Mouse (Mus musculus) small intestine, adult 2 months (tissue): ENCODE results near the gene Uvrag. TPM values are rescaled to one million over a fixed set of nuclear protein-coding genes. Genes with fewer than 3 reads are reported as not detected.

Experiments used
- H3K27ac ChIP-seq: fragments of 200-500 bp; 2 replicates; pipeline ENCODE4 v1.5.1; 2012; ENCODE audit warnings: low read depth, low read length, control low read depth, inconsistent platforms; ENCODE audit not compliant: insufficient read depth
- H3K27me3 ChIP-seq: fragments of 200-500 bp; 2 replicates; pipeline ENCODE4 v1.6.1; 2012; ENCODE audit warnings: mild to moderate bottlenecking, moderate library complexity, low read length, inconsistent platforms; ENCODE audit not compliant: control insufficient read depth, insufficient read depth
- H3K36me3 ChIP-seq: fragments of 200-500 bp; 2 replicates; pipeline ENCODE4 v1.6.1; 2012; ENCODE audit warnings: mild to moderate bottlenecking, low read length, control low read depth, inconsistent platforms; ENCODE audit not compliant: control insufficient read depth, insufficient read depth
- H3K4me1 ChIP-seq: fragments of 200-500 bp; 2 replicates; pipeline ENCODE4 v1.6.1; 2012; ENCODE audit warnings: low read length, inconsistent platforms, mixed read lengths; ENCODE audit not compliant: control insufficient read depth, insufficient read depth, insufficient read length
- H3K4me3 ChIP-seq: fragments of 200-500 bp; 2 replicates; pipeline ENCODE4 v1.5.1; 2012; ENCODE audit warnings: low read depth, mild to moderate bottlenecking, control low read depth, inconsistent platforms, low read length, moderate library complexity
- CTCF ChIP-seq: fragments of 200-500 bp; IDR thresholded peaks from 2 replicates; pipeline ENCODE4 v1.5.1; 2012; ENCODE audit warnings: low read depth, mild to moderate bottlenecking, control low read depth, inconsistent platforms, low read length, moderate library complexity, mixed read lengths; ENCODE audit not compliant: insufficient replicate concordance, insufficient read length; ENCODE audit errors: extremely low read depth
- POLR2A ChIP-seq: fragments of 200-500 bp; IDR thresholded peaks from 2 replicates; pipeline ENCODE4 v1.6.1; 2012; ENCODE audit warnings: low read depth, mild to moderate bottlenecking, control low read depth, inconsistent platforms, low read length, moderate library complexity
- WGBS: fragments of 180-500 bp; shearing (Covaris S2); methylation state at CpG from one replicate; pipeline ENCODE4 v1.1.7; 2018; 5-methylcytosine and 5-hydroxymethylcytosine counted together
- polyA plus RNA-seq: library from polyadenylated mRNA; depleted of rRNA; stranded (reverse); fragments of >200 nt; gene quantifications from 2 replicates; pipeline ENCODE4 v1.2.3, GENCODE M21; 2012

Uvrag gene
- polyA plus RNA-seq, 1 experiment, result 28.2 TPM

DNA sequence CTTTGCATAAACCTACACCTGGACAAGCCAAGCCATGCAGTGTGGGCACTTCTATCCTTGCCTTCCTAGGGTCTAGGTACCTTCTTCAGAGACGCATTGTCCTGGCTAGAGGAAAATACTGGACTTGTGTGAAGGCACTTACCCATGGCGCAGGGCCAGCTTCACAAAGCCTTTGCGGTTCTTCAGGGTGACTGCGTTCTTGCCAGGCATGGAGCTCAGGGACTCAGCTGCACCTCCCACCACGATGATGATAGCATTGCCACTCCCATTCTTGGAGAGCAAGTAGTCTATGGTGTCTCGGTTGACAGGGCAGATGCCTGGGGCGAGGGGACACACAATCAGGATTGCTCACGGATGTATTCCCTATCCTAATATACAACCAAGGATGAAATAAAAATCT lies 17.1 kb upstream of the Uvrag start:
- Histone ChIP-seq H3K4me1 (peaks cover 59% of the 10 kb centered on the region), H3K4me3 (no peak overlapping the region), H3K27me3 (no peaks in the 10 kb centered on the region), H3K36me3 (peaks cover 39% of the 10 kb centered on the region), H3K27ac (peak overlapping the region; percentile 38; the same call in 1 of the 2 replicates)
- 43% methylated on average over 8 of the region's 8 CpGs for WGBS
- TF ChIP-seq POLR2A (no peak), CTCF (no peak)

DNA sequence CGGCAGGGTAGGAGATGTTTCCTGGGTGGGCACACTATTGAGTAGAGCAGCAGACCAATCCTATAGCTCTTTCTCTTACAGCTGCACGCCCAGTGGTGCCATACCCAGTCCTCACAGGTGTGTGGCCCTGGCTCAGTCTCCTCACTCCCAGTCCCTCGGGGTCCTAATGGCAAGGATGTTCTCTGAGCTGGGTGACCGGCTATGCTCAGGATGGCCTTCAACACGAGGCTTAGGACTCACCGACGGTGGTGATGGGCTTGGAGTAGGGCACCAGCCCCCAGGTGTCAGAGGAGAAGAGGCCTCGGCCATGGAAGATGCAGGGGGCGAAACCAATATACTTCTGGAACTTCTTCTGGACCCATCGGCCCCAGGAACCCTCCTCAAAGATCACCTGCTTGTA lies 15.8 kb upstream of the Uvrag start:
- Histone ChIP-seq H3K4me1 (peaks cover 48% of the 10 kb centered on the region), H3K27me3 (no peaks in the 10 kb centered on the region), H3K36me3 (peaks cover 38% of the 10 kb centered on the region), H3K4me3 (no peak overlapping the region), H3K27ac (no peak overlapping the region)
- TF ChIP-seq CTCF, result no peak
- TF ChIP-seq POLR2A, result no peak
- 86% methylated on average over 10 of the region's 10 CpGs for WGBS

GRCm38 (mm10) chr7:99155311-99156289 lies 14.7 kb upstream of the Uvrag start:
- Histone ChIP-seq H3K4me3 (no peak overlapping the region), H3K36me3 (peaks cover 38% of the 10 kb centered on the region)

GRCm38 (mm10) chr7:99154648-99155151 lies 13.8 kb upstream of the Uvrag start:
- peaks cover 38% of the 10 kb centered on the region for H3K36me3 ChIP-seq
- no peak overlapping the region for H3K4me3 ChIP-seq
- H3K27me3 ChIP-seq, result no peaks in the 10 kb centered on the region
- TF ChIP-seq CTCF (no peak), POLR2A (no peak)
- WGBS, result 53% methylated on average over 8 of the region's 8 CpGs
- no peak overlapping the region for H3K27ac ChIP-seq
- H3K4me1 ChIP-seq, result peaks cover 35% of the 10 kb centered on the region

More at GRCm38 (mm10) chr7:99155311-99156289, 14.7 kb upstream of the Uvrag start:
- H3K4me1 ChIP-seq, result peaks cover 37% of the 10 kb centered on the region
- TF ChIP-seq POLR2A, result no peak
- no peak for TF ChIP-seq CTCF
- no peaks in the 10 kb centered on the region for H3K27me3 ChIP-seq
- WGBS, result 21% methylated on average over 17 of the region's 17 CpGs
- peak overlapping the region; percentile 21; the same call in 1 of the 2 replicates for H3K27ac ChIP-seq

DNA sequence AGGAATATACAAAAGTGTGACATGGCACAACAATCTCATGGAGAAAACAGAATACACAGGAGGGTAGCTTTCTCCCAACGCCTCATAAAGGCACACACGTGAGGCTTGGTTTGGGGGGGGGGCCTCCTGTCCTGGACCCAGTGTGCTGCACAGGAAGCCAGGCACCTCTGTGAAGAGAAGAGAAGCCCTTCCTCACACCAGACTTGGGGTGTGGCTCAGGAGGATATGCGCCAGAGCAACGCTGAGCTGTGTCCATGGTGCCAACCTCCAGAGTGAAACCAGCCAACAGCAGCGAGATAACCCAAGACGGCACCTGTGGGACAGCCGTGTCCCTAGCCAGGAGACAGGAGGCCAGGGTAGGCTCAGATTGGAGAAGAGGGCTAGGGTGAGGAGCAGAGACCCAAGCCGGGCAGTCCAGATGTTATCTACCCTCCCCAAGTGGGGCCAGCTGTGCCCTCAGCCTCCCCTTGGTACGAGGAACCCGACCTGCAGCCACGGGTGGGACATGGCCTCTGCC lies 12.8 kb upstream of the Uvrag start:
- 79% methylated on average over 11 of the region's 11 CpGs for WGBS
- H3K4me1 ChIP-seq, result peaks cover 32% of the 10 kb centered on the region
- no peak for TF ChIP-seq POLR2A
- TF ChIP-seq CTCF, result no peak
- H3K36me3 ChIP-seq, result peaks cover 35% of the 10 kb centered on the region
- H3K27ac ChIP-seq, result no peak overlapping the region
- no peaks in the 10 kb centered on the region for H3K27me3 ChIP-seq
- H3K4me3 ChIP-seq, result no peak overlapping the region

DNA sequence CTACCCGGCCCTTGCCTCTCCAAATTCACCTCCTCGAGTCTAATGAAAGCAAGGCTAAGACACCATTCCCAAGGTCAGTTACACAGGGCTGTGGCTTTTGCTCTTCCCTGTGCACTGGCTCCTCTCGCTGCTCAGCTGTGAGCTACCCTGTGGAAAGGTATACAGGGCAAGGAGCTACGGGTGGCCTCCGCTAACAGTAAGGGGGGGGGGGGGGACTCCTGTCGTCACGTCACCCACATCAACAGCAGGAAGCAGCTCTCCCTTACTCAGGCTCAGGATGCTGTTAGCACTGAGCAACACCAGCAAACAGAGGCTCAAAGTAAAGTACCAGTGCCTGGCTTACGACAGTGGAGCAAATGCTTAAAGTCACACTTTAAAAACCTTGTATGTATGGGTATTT lies 11.8 kb upstream of the Uvrag start:
- WGBS, result 86% methylated on average over 8 of the region's 8 CpGs
- Histone ChIP-seq H3K27me3 (no peaks in the 10 kb centered on the region), H3K4me3 (no peak overlapping the region), H3K27ac (no peak overlapping the region), H3K4me1 (peaks cover 24% of the 10 kb centered on the region), H3K36me3 (peaks cover 28% of the 10 kb centered on the region)
- TF ChIP-seq POLR2A (no peak), CTCF (no peak)

GRCm38 (mm10) chr7:99151342-99151741 lies 10.4 kb upstream of the Uvrag start:
- no peak for TF ChIP-seq POLR2A
- peak; percentile 100 for TF ChIP-seq CTCF
- Histone ChIP-seq H3K4me3 (no peak overlapping the region), H3K4me1 (peaks cover 15% of the 10 kb centered on the region), H3K27me3 (no peaks in the 10 kb centered on the region), H3K36me3 (peaks cover 16% of the 10 kb centered on the region), H3K27ac (no peak overlapping the region)
- WGBS, result 2% methylated on average over 7 of the region's 7 CpGs
